In genomic region chr11:116523699-116524189, GRCm38 (mm10) we compare ENCODE assay signal across 9 mouse cellular contexts. TPM values are rescaled to one million over a fixed set of nuclear protein-coding genes. Genes with fewer than 3 reads are reported as not detected.
DNase-seq lines count a peak whose midpoint lies in the region; ATAC-seq and TF ChIP-seq lines count a peak whose summit lies in the region.
"Had no signal": no experiment of that assay in that cellular context is flagged by ENCODE, and none has a peak within 500 bp of the region (broad histone marks: within the 10 kb centered on the region; RNA-seq: fewer than 3 reads in every experiment).

No protein-coding gene starts in this region.

- TF ChIP-seq CTCF in stomach, postnatal 0 days (IDR thresholded peaks at IDR 0.05; ENCODE audit: low read depth) = no peak

- H3K27ac ChIP-seq in kidney, embryonic 16.5 days (ENCODE audit: low read length) = peak overlapping the region; percentile 43; the same call in 1 of the 2 replicates
- peak overlapping the region; percentile 84 for H3K27ac ChIP-seq in stomach, postnatal 0 days (replicated peaks)

- H3K4me1 ChIP-seq in kidney, embryonic 16.5 days (ENCODE audit: insufficient read depth, low read length) = peaks cover 14% of the 10 kb centered on the region; the same call in 1 of the 2 replicates
- peaks cover 12% of the 10 kb centered on the region for H3K4me1 ChIP-seq in stomach, postnatal 0 days (replicated peaks; ENCODE audit: control insufficient read depth, insufficient read depth)

- ATAC-seq in kidney, embryonic 16.5 days (ENCODE audit: low FRiP score, low TSS enrichment) = peak; percentile 63; the same call in 1 of the 2 replicates
- peak; percentile 69 for ATAC-seq in stomach, postnatal 0 days (ENCODE audit: low FRiP score, low TSS enrichment)
- ATAC-seq: inflammation-experienced regulatory T-cells, adult 6 months had no signal

- TF ChIP-seq EP300 in stomach, postnatal 0 days (optimal IDR thresholded peaks at IDR 0.05) = no peak

- 51% methylated on average over 5 of the region's 5 CpGs for WGBS in kidney, embryonic 16.5 days
- WGBS in stomach, postnatal 0 days = 37% methylated on average over 5 of the region's 5 CpGs

- peak; percentile 36 for DNase-seq in testis, postnatal 10 days (ENCODE audit: low spot score)
- no peak for DNase-seq in testis, postnatal 14 days (ENCODE audit: low spot score)
- peak; percentile 98 for DNase-seq in heart, adult 11 months
- DNase-seq in stomach, postnatal 0 days (ENCODE audit: low spot score) = no peak
- no peak for DNase-seq in spleen, postnatal 4 days (ENCODE audit: low spot score in 2 of 2)
- DNase-seq in liver = no peak
- DNase-seq in spleen, adult 12 weeks (ENCODE audit: low spot score) = no peak

- no peaks in the 10 kb centered on the region for H3K27me3 ChIP-seq in kidney, embryonic 16.5 days (ENCODE audit: insufficient read depth, low read length)
- no peaks in the 10 kb centered on the region for H3K27me3 ChIP-seq in stomach, postnatal 0 days (ENCODE audit: control insufficient read depth, insufficient read depth, low read length)

- H3K36me3 ChIP-seq in kidney, embryonic 16.5 days (ENCODE audit: insufficient read depth, low read length) = no peaks in the 10 kb centered on the region
- H3K36me3 ChIP-seq in stomach, postnatal 0 days (ENCODE audit: control insufficient read depth, insufficient read depth, low read length) = no peaks in the 10 kb centered on the region

- H3K9me3 ChIP-seq in kidney, embryonic 16.5 days (ENCODE audit: low read length) = no peaks in the 10 kb centered on the region
- H3K9me3 ChIP-seq in stomach, postnatal 0 days (ENCODE audit: control insufficient read depth, low read length) = no peaks in the 10 kb centered on the region

- no peak overlapping the region for H3K4me3 ChIP-seq in kidney, embryonic 16.5 days (ENCODE audit: low read length)
- H3K4me3 ChIP-seq in stomach, postnatal 0 days (ENCODE audit: low read depth, low read length) = no peak overlapping the region

- H3K4me2 ChIP-seq in kidney, embryonic 16.5 days (replicated peaks; ENCODE audit: low read depth, low read length) = no peak overlapping the region
- H3K4me2 ChIP-seq in stomach, postnatal 0 days (replicated peaks; ENCODE audit: low read depth) = no peak overlapping the region

- H3K9ac ChIP-seq in kidney, embryonic 16.5 days (replicated peaks; ENCODE audit: low read length) = peak overlapping the region; percentile 15; the same call in 1 of the 2 replicates
- H3K9ac ChIP-seq in stomach, postnatal 0 days (ENCODE audit: low read length) = peak overlapping the region; percentile 23; the same call in 1 of the 2 replicates

RNA-seq across cellular contexts. Expression of gene Sphk1, which starts 7.0 kb away (rescaled TPM):
- 5.8 and 5.9 TPM in 2 replicates for polyA plus RNA-seq in kidney, embryonic 16.5 days (2015; fragmentation: Nextera tagmentation; extraction: Ambion mirVana)
- 7.9 and 10.0 TPM in 2 replicates for polyA plus RNA-seq in stomach, postnatal 0 days (2015; fragmentation: Nextera tagmentation; extraction: Ambion mirVana)
- polyA plus RNA-seq: inflammation-experienced regulatory T-cells, adult 6 months had no signal

RNA-seq across cellular contexts. Expression of gene Prpsap1, which starts 29.7 kb away (rescaled TPM):
- 217 and 226 TPM in 2 replicates for polyA plus RNA-seq in kidney, embryonic 16.5 days (2015; fragmentation: Nextera tagmentation; extraction: Ambion mirVana)
- polyA plus RNA-seq in stomach, postnatal 0 days (2015; fragmentation: Nextera tagmentation; extraction: Ambion mirVana) = 94.0 and 97.1 TPM in 2 replicates

RNA-seq across cellular contexts. Expression of gene Ube2o, which starts 57.5 kb away (rescaled TPM):
- polyA plus RNA-seq in kidney, embryonic 16.5 days (2015; fragmentation: Nextera tagmentation; extraction: Ambion mirVana) = 5.8 and 6.4 TPM in 2 replicates
- 4.7 and 5.3 TPM in 2 replicates for polyA plus RNA-seq in stomach, postnatal 0 days (2015; fragmentation: Nextera tagmentation; extraction: Ambion mirVana)

RNA-seq across cellular contexts. Expression of gene Qrich2, which starts 57.7 kb away (rescaled TPM):
- polyA plus RNA-seq in kidney, embryonic 16.5 days (2015; fragmentation: Nextera tagmentation; extraction: Ambion mirVana) = 0.15 and 0.32 TPM in 2 replicates
- polyA plus RNA-seq in stomach, postnatal 0 days (2015; fragmentation: Nextera tagmentation; extraction: Ambion mirVana) = 0.08 and 0.16 TPM in 2 replicates
- polyA plus RNA-seq: inflammation-experienced regulatory T-cells, adult 6 months had no signal

Comparison
In these comparisons a context has a peak if more than half of its experiments do, and no peak if none do; other contexts are left out.
1. DNase-seq: peak in testis, postnatal 10 days (single experiment) and heart, adult 11 months (single experiment); none in testis, postnatal 14 days (single experiment), stomach, postnatal 0 days (single experiment), spleen, postnatal 4 days (0 of 2), liver (single experiment) and spleen, adult 12 weeks (single experiment).